Mouse (Mus musculus): ENCODE results near the gene Crlf1. TPM values are rescaled to one million over a fixed set of nuclear protein-coding genes. Genes with fewer than 3 reads are reported as not detected.

Gene Crlf1
- polyA plus RNA-seq, 1 experiment from 2014 or later = 1.8 TPM

GRCm38 (mm10) chr8:70488931-70489470 lies 4.0 kb upstream of the Crlf1 start:
- Histone ChIP-seq H3K36me3 (ENCODE audit: control insufficient read depth, insufficient read depth, low read length) (no peaks in the 10 kb centered on the region), H3K27ac (ENCODE audit: low read length) (no peak overlapping the region), H3K4me1 (ENCODE audit: control insufficient read depth, insufficient read depth, low read length) (peaks cover 30% of the 10 kb centered on the region), H3K9me3 (ENCODE audit: control insufficient read depth, low read depth, low read length) (no peaks in the 10 kb centered on the region), H3K4me2 (replicated peaks; ENCODE audit: low read depth, low read length) (peak overlapping the region; percentile 51), H3K9ac (replicated peaks; ENCODE audit: low read depth, low read length) (no peak overlapping the region), H3K27me3 (ENCODE audit: control insufficient read depth, insufficient read depth, low read length) (peaks cover 84% of the 10 kb centered on the region), H3K4me3 (ENCODE audit: low read depth, low read length) (peak overlapping the region; percentile 26)
- no peak for ATAC-seq (ENCODE audit: insufficient number of reproducible peaks, insufficient read depth, low FRiP score, low read depth)
- WGBS = 3% methylated on average over 14 of the region's 14 CpGs

- H3K4me2 ChIP-seq (replicated peaks; ENCODE audit: low read depth, low read length) = peak overlapping the region; percentile 51
- no peak for ATAC-seq (ENCODE audit: insufficient number of reproducible peaks, insufficient read depth, low FRiP score, low read depth)
- no peaks in the 10 kb centered on the region for H3K9me3 ChIP-seq (ENCODE audit: control insufficient read depth, low read depth, low read length)
- H3K27me3 ChIP-seq (ENCODE audit: control insufficient read depth, insufficient read depth, low read length) = peaks cover 90% of the 10 kb centered on the region
- no peak overlapping the region for H3K27ac ChIP-seq (ENCODE audit: low read length)
- H3K4me1 ChIP-seq (ENCODE audit: control insufficient read depth, insufficient read depth, low read length) = peaks cover 30% of the 10 kb centered on the region
- no peak overlapping the region for H3K9ac ChIP-seq (replicated peaks; ENCODE audit: low read depth, low read length)
- WGBS = 2% methylated on average over 28 of the region's 41 CpGs
- peak overlapping the region; percentile 24 for H3K4me3 ChIP-seq (ENCODE audit: low read depth, low read length)
- H3K36me3 ChIP-seq (ENCODE audit: control insufficient read depth, insufficient read depth, low read length) = no peaks in the 10 kb centered on the region
Observed at GRCm38 (mm10) chr8:70489576-70489975, 3.4 kb upstream of the Crlf1 start.

- Histone ChIP-seq H3K36me3 (ENCODE audit: control insufficient read depth, insufficient read depth, low read length) (no peaks in the 10 kb centered on the region), H3K27me3 (ENCODE audit: control insufficient read depth, insufficient read depth, low read length) (peaks cover 94% of the 10 kb centered on the region), H3K9me3 (ENCODE audit: control insufficient read depth, low read depth, low read length) (no peaks in the 10 kb centered on the region), H3K27ac (ENCODE audit: low read length) (no peak overlapping the region), H3K4me2 (replicated peaks; ENCODE audit: low read depth, low read length) (no peak overlapping the region; the same call in 1 of the 2 replicates), H3K4me1 (ENCODE audit: control insufficient read depth, insufficient read depth, low read length) (peaks cover 30% of the 10 kb centered on the region), H3K4me3 (ENCODE audit: low read depth, low read length) (no peak overlapping the region), H3K9ac (replicated peaks; ENCODE audit: low read depth, low read length) (no peak overlapping the region)
- 16% methylated on average over 10 of the region's 10 CpGs for WGBS
- ATAC-seq (ENCODE audit: insufficient number of reproducible peaks, insufficient read depth, low FRiP score, low read depth) = no peak
Observed at GRCm38 (mm10) chr8:70490061-70490879, 2.7 kb upstream of the Crlf1 start.

DNA sequence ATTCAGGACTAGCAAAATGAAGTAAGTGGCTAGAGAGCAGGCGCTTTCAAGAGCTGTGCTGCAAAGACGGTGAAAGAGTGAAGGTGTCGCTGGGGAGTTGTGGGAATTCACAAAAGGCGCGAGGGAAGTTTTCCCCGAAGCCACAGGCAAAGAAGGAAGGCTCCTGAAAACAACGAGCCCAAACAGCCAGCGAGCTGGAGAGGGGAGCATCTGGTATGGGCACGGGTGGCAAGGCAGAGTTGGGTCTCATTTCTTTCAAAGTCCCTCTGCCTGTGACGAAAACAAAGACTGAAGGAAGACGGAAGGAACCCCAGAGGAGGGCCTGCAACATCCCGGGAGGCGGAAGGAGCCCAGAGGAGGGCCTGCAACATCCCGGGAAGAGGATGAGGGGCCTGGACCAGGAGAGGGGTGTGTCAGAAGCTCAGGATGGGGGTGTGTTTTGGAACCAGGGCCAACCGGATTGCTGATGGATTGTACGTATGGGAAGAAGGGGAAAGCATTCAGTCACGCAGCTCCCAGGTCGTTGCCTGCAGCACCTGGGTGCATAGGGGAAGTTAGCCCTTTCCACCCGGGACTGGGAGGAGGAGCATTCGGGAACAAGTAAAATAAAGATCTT lies 2.0 kb upstream of the Crlf1 start:
- Histone ChIP-seq H3K4me2 (replicated peaks; ENCODE audit: low read depth, low read length) (no peak overlapping the region), H3K27me3 (ENCODE audit: control insufficient read depth, insufficient read depth, low read length) (peaks cover 95% of the 10 kb centered on the region), H3K36me3 (ENCODE audit: control insufficient read depth, insufficient read depth, low read length) (no peaks in the 10 kb centered on the region), H3K9me3 (ENCODE audit: control insufficient read depth, low read depth, low read length) (no peaks in the 10 kb centered on the region), H3K4me1 (ENCODE audit: control insufficient read depth, insufficient read depth, low read length) (peaks cover 30% of the 10 kb centered on the region), H3K9ac (replicated peaks; ENCODE audit: low read depth, low read length) (no peak overlapping the region), H3K4me3 (ENCODE audit: low read depth, low read length) (no peak overlapping the region), H3K27ac (ENCODE audit: low read length) (no peak overlapping the region)
- WGBS = 6% methylated on average over 20 of the region's 20 CpGs
- no peak for ATAC-seq (ENCODE audit: insufficient number of reproducible peaks, insufficient read depth, low FRiP score, low read depth)

- H3K27ac ChIP-seq (ENCODE audit: low read length) = no peak overlapping the region
- H3K4me1 ChIP-seq (ENCODE audit: control insufficient read depth, insufficient read depth, low read length) = peaks cover 21% of the 10 kb centered on the region; the same call in 1 of the 2 replicates
- H3K4me3 ChIP-seq (ENCODE audit: low read depth, low read length) = peak overlapping the region; percentile 31; the same call in 1 of the 2 replicates
- WGBS = 1% methylated on average over 47 of the region's 47 CpGs
- no peak for ATAC-seq (ENCODE audit: insufficient number of reproducible peaks, insufficient read depth, low FRiP score, low read depth)
- H3K27me3 ChIP-seq (ENCODE audit: control insufficient read depth, insufficient read depth, low read length) = peaks cover 89% of the 10 kb centered on the region
- H3K9ac ChIP-seq (replicated peaks; ENCODE audit: low read depth, low read length) = no peak overlapping the region
- H3K9me3 ChIP-seq (ENCODE audit: control insufficient read depth, low read depth, low read length) = no peaks in the 10 kb centered on the region
- peak overlapping the region; percentile 83 for H3K4me2 ChIP-seq (replicated peaks; ENCODE audit: low read depth, low read length)
- no peaks in the 10 kb centered on the region for H3K36me3 ChIP-seq (ENCODE audit: control insufficient read depth, insufficient read depth, low read length)
Observed at GRCm38 (mm10) chr8:70493692-70494415, 896 bp downstream of the Crlf1 start.

DNA sequence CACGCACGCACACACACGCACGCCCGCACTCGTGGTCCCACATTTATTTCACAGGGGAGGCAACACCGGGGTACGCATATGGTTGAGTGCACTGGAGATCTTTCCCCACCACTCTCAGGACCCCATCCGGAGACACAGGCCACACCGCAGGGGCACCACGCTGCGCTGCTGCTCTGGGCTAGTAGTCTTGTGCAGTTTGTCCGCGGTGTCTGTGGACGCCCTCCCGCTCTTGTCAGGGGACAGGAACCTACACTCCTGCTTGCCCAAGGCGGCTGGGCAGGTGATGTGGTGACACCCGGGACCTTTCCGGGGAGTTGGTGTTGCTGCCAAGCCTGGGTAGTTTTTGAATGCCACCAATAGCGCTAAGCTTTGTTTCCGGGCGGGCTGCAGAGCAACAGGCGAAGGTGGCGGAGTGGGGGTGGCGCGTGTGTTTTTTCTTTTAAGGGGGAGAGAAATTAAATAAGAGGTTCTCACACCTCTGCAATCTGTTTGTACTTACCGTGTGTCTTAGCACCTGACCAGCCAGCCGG lies 1.5 kb downstream of the Crlf1 start:
- Histone ChIP-seq H3K27me3 (ENCODE audit: control insufficient read depth, insufficient read depth, low read length) (peaks cover 83% of the 10 kb centered on the region), H3K9me3 (ENCODE audit: control insufficient read depth, low read depth, low read length) (no peaks in the 10 kb centered on the region), H3K9ac (replicated peaks; ENCODE audit: low read depth, low read length) (no peak overlapping the region), H3K36me3 (ENCODE audit: control insufficient read depth, insufficient read depth, low read length) (no peaks in the 10 kb centered on the region), H3K4me2 (replicated peaks; ENCODE audit: low read depth, low read length) (no peak overlapping the region), H3K4me3 (ENCODE audit: low read depth, low read length) (no peak overlapping the region), H3K27ac (ENCODE audit: low read length) (no peak overlapping the region), H3K4me1 (ENCODE audit: control insufficient read depth, insufficient read depth, low read length) (peaks cover 16% of the 10 kb centered on the region; the same call in 1 of the 2 replicates)
- no peak for ATAC-seq (ENCODE audit: insufficient number of reproducible peaks, insufficient read depth, low FRiP score, low read depth)
- WGBS = 2% methylated on average over 28 of the region's 28 CpGs

- Histone ChIP-seq H3K4me2 (replicated peaks; ENCODE audit: low read depth, low read length) (0 out of 2 replicates have a peak overlapping the region, but pooled peaks have one; percentile 16), H3K4me1 (ENCODE audit: control insufficient read depth, insufficient read depth, low read length) (peaks cover 13% of the 10 kb centered on the region; the same call in 1 of the 2 replicates), H3K36me3 (ENCODE audit: control insufficient read depth, insufficient read depth, low read length) (no peaks in the 10 kb centered on the region), H3K27me3 (ENCODE audit: control insufficient read depth, insufficient read depth, low read length) (peaks cover 83% of the 10 kb centered on the region), H3K9ac (replicated peaks; ENCODE audit: low read depth, low read length) (no peak overlapping the region), H3K4me3 (ENCODE audit: low read depth, low read length) (no peak overlapping the region), H3K9me3 (ENCODE audit: control insufficient read depth, low read depth, low read length) (no peaks in the 10 kb centered on the region), H3K27ac (ENCODE audit: low read length) (no peak overlapping the region)
- no peak for ATAC-seq (ENCODE audit: insufficient number of reproducible peaks, insufficient read depth, low FRiP score, low read depth)
- WGBS = 6% methylated on average over 21 of the region's 21 CpGs
Observed at GRCm38 (mm10) chr8:70495001-70495770, 2.2 kb downstream of the Crlf1 start.
